Mouse (Mus musculus) midbrain, embryonic 14.5 days (tissue): ENCODE data around the gene Rcor3. TPM values are rescaled to one million over a fixed set of nuclear protein-coding genes. Genes with fewer than 3 reads are reported as not detected.

Source experiments
- ATAC-seq: fragments of 200-750 bp; cut with Nextera tagmentation; 2 replicates; pipeline ENCODE4 v1.8.0; 2017; ENCODE audit warnings: moderate number of reproducible peaks, moderate library complexity; ENCODE audit not compliant: low FRiP score, low TSS enrichment
- DNase-seq: peaks from one replicate; pipeline ENCODE4 v3.0.0-alpha.2; 2015
- H3K27ac ChIP-seq: fragments of 300-500 bp; sonication (generic); replicated peaks from 2 replicates; pipeline ENCODE4 v1.5.1; 2014; ENCODE audit warnings: mild to moderate bottlenecking, low read depth, low read length, moderate library complexity
- H3K27me3 ChIP-seq: fragments of 300-500 bp; sonication (generic); 2 replicates; pipeline ENCODE4 v1.6.1; 2014; ENCODE audit warnings: low read length, control low read depth, mixed read lengths; ENCODE audit not compliant: control insufficient read depth, insufficient read depth
- H3K36me3 ChIP-seq: fragments of 300-500 bp; sonication (generic); 2 replicates; pipeline ENCODE4 v1.6.1; 2014; ENCODE audit warnings: low read length, control low read depth; ENCODE audit not compliant: control insufficient read depth, insufficient read depth
- H3K4me1 ChIP-seq: fragments of 300-500 bp; sonication (generic); 2 replicates; pipeline ENCODE4 v1.6.1; 2014; ENCODE audit warnings: mild to moderate bottlenecking, antibody characterized with exemption, low read length, control low read depth; ENCODE audit not compliant: control insufficient read depth, insufficient read depth
- H3K4me2 ChIP-seq: fragments of 300-500 bp; sonication (generic); 2 replicates; pipeline ENCODE4 v1.6.1; 2014; ENCODE audit warnings: mild to moderate bottlenecking, low read length, moderate library complexity
- H3K4me3 ChIP-seq: fragments of 300-500 bp; sonication (generic); replicated peaks from 2 replicates; pipeline ENCODE4 v1.5.1; 2014; ENCODE audit warnings: low read depth, low read length
- H3K9ac ChIP-seq: fragments of 300-500 bp; sonication (generic); replicated peaks from 2 replicates; pipeline ENCODE4 v1.6.1; 2014; ENCODE audit warnings: mild to moderate bottlenecking, low read length, moderate library complexity
- H3K9me3 ChIP-seq: fragments of 300-500 bp; sonication (generic); 2 replicates; pipeline ENCODE4 v1.6.1; 2016; ENCODE audit warnings: low read length, control low read depth, mixed read lengths; ENCODE audit not compliant: control insufficient read depth
- WGBS: fragments of 180-500 bp; shearing (Covaris S2); extraction: QIAGEN DNeasy Blood & Tissue Kit; methylation state at CpG from one replicate; pipeline ENCODE4 v1.1.7; 2014; 5-methylcytosine and 5-hydroxymethylcytosine counted together
- polyA plus RNA-seq: library from polyadenylated mRNA; unstranded; fragments of >200 nt; fragmentation: Nextera tagmentation; extraction: Ambion mirVana; gene quantifications from 2 replicates; pipeline ENCODE4 v1.2.1, GENCODE M21; 2014

The Rcor3 gene
- polyA plus RNA-seq, 1 experiment from 2014 or later: 36.3 TPM

DNA sequence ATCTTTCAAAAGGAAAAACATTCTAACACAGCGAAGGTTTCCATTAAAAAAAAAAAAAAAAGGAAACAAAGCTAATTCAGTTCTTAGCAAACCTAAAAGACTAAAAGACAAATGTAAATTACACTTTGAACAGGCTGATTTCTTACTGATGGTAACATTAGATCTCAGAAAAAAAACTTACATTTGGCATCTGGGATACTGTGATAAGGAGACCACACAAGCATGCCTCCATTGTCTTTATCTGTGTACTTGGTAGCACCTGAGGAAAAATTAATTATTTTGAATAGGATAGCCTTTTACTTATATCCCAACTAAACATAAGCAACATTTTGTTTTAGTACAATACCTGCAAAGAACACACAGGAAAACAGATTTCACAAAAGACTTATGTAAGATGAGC is 7.7 kb downstream of the Rcor3 start:
- Histone ChIP-seq H3K9ac (no peak overlapping the region), H3K4me3 (no peak overlapping the region), H3K4me2 (no peak overlapping the region), H3K9me3 (no peaks in the 10 kb centered on the region), H3K36me3 (peaks cover 24% of the 10 kb centered on the region), H3K4me1 (no peaks in the 10 kb centered on the region), H3K27ac (no peak overlapping the region), H3K27me3 (no peaks in the 10 kb centered on the region)
- ATAC-seq (no peak), DNase-seq (no peak)
- 93% methylated on average over 1 of the region's 1 CpGs for WGBS

DNA sequence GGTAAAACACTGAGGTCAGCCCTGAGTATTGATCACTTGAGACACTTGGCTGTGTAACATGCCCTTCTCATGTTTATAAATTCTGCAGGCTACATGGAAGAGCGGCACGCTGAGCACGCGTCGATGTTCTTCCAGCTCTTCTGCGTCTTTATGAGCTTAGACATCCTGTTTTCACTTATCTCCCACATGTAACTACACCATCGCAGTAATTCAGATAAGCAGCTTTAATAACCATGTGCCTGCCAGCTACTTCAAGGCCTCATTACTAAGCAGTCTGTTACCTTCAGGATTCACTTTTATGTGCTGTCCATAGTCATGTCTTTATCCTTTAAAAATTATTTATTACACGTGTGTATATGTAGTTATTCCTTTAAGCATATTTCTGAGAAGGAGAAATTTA is 9.5 kb downstream of the Rcor3 start:
- no peaks in the 10 kb centered on the region for H3K27me3 ChIP-seq
- no peak overlapping the region for H3K4me2 ChIP-seq
- WGBS: 89% methylated on average over 8 of the region's 8 CpGs
- H3K27ac ChIP-seq: no peak overlapping the region
- DNase-seq (no peak), ATAC-seq (no peak)
- no peaks in the 10 kb centered on the region for H3K4me1 ChIP-seq
- H3K36me3 ChIP-seq: peaks cover 42% of the 10 kb centered on the region
- H3K4me3 ChIP-seq: no peak overlapping the region
- H3K9ac ChIP-seq: no peak overlapping the region
- H3K9me3 ChIP-seq: no peaks in the 10 kb centered on the region

DNA sequence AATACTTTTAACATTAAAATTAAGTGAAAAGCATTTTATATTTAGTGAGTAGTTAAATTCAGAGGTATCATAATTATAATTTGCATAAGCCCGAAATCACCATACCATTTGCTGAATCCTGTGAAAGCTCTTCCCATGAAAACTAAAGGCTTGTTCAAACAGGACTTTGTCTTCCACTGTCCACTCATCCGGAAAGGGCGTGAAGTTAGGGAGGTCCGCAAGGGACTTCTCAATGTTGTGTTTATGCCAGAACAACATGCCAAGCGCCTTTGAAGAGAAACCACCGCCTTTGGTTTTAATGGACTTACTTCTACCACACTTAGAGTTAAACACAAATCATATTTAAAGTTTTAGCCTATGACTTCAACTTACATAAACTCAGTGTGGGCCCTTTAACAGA is 12.1 kb downstream of the Rcor3 start:
- Histone ChIP-seq H3K27ac (no peak overlapping the region), H3K9me3 (no peaks in the 10 kb centered on the region), H3K4me1 (no peaks in the 10 kb centered on the region), H3K27me3 (no peaks in the 10 kb centered on the region), H3K4me3 (no peak overlapping the region), H3K9ac (no peak overlapping the region), H3K4me2 (no peak overlapping the region), H3K36me3 (peaks cover 64% of the 10 kb centered on the region)
- DNase-seq (no peak), ATAC-seq (no peak)
- 95% methylated on average over 6 of the region's 6 CpGs for WGBS

DNA sequence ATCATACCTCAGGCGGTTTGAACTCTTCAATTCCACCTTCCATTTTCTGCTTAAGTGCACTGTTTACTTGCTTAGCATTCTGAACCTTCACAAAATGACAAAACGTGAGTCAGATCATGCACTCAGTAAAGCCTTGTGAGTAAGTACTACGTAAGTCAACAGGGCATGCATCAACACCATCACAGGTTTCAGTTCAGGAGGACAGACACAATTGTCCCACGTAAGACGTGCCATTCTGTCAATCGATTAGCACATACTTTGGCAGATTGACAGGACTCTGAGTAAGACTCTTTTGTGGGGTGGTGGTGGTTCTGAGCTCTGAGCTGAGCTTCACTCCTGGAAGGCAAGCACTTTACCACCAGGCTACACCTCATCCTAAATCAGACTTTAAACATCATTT is 21.6 kb downstream of the Rcor3 start:
- Histone ChIP-seq H3K4me2 (no peak overlapping the region), H3K27ac (no peak overlapping the region), H3K36me3 (peaks cover 82% of the 10 kb centered on the region), H3K9ac (no peak overlapping the region), H3K27me3 (no peaks in the 10 kb centered on the region), H3K4me1 (no peaks in the 10 kb centered on the region), H3K9me3 (no peaks in the 10 kb centered on the region), H3K4me3 (no peak overlapping the region)
- no peak for DNase-seq
- WGBS: 91% methylated on average over 6 of the region's 6 CpGs
- ATAC-seq: no peak

DNA sequence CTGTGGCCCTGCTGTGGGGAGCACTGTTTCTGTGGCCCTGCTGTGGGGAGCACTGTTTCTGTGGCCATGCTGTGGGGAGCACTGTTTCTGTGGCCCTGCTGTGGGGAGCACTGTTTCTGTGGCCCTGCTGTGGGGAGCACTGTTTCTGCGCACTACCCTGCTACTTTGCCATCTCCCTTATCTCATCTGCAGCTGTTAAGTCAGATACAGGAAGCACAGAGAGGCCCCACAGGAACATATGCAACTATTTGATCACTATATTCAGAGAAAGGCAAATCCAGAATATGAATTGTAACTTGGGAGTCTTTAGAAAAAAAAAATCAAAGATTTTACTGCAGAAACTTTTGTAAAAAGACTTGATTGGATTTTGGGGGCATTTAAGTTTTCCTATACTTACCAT is 22.5 kb downstream of the Rcor3 start:
- 97% methylated on average over 1 of the region's 1 CpGs for WGBS
- no peak for DNase-seq

DNA sequence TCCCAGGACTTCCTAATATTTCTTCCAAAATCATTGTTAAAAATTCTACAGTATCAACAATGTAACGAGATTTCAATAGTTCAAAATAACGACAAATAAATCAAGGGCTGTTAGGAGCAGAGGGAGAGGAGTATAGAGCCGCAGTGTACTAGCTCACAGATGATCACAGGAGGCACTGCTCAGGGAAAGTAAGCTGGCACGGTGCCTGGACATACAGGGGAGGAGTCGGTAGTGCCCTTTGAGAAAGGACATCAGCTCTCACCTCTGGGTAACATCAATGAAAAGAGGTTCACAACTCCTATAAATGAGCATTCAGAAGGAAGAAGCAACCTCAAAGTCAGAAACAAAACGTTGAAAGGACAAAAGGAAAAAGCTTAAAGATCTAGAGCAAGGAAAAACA is 28.7 kb downstream of the Rcor3 start:
- Histone ChIP-seq H3K27ac (no peak overlapping the region), H3K4me2 (no peak overlapping the region), H3K4me3 (no peak overlapping the region), H3K9me3 (no peaks in the 10 kb centered on the region), H3K27me3 (no peaks in the 10 kb centered on the region), H3K36me3 (peaks cover 62% of the 10 kb centered on the region), H3K4me1 (no peaks in the 10 kb centered on the region), H3K9ac (no peak overlapping the region)
- WGBS: 80% methylated on average over 6 of the region's 6 CpGs
- DNase-seq (no peak), ATAC-seq (no peak)

More for the DNA sequence above, 22.5 kb downstream of the Rcor3 start:
- Histone ChIP-seq H3K36me3 (peaks cover 82% of the 10 kb centered on the region), H3K9me3 (no peaks in the 10 kb centered on the region), H3K9ac (no peak overlapping the region), H3K4me2 (no peak overlapping the region), H3K27me3 (no peaks in the 10 kb centered on the region), H3K4me3 (no peak overlapping the region), H3K4me1 (no peaks in the 10 kb centered on the region), H3K27ac (no peak overlapping the region)
- no peak for ATAC-seq

DNA sequence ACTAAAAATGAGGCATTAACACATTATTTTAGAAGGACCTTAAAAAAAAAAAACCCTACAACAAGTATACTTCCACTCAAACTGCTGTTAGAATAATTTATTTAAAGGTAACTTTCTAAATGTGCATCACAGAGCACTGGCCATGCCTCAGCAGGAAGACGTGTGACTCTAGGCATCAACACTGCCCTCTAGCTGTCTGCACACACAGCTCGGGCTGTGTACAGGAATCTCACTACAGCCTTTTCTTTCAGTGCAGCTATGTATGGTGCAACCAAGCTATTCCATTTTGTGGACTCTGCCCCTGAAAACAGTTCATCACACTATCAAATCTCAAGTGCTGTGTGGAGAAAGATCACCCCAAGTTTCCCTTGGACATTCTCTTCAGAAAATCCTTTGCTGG is 30.5 kb downstream of the Rcor3 start:
- Histone ChIP-seq H3K4me3 (no peak overlapping the region), H3K36me3 (peaks cover 58% of the 10 kb centered on the region), H3K9ac (no peak overlapping the region), H3K4me2 (no peak overlapping the region), H3K27ac (no peak overlapping the region), H3K27me3 (no peaks in the 10 kb centered on the region), H3K4me1 (no peaks in the 10 kb centered on the region), H3K9me3 (no peaks in the 10 kb centered on the region)
- 17% methylated on average over 2 of the region's 2 CpGs for WGBS
- DNase-seq (peak; percentile 69), ATAC-seq (no peak)

DNA sequence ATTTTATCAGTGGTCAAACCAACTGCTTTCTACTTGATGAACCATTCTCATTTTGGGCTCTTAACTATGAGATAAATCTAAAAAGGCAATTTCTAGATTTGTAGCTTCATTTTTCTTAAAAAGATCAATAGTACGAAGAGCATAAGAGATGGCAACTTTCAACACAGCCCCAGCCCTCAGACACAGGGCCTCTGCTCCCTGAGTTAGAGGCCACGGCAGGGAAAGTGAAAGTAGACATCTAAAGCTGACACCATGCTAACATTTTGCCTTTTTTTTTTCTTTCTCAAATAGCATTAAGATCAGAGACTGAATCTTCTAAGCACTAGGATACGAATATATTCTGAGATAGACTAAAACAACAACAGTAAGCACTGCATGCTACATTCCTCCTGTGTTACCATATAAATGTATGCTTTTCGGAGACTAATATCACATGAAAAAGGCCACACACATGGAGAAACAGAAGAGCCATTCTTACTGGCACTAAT is 31.9 kb downstream of the Rcor3 start:
- H3K4me2 ChIP-seq: no peak overlapping the region
- H3K4me3 ChIP-seq: no peak overlapping the region
- no peak for ATAC-seq
- H3K36me3 ChIP-seq: peaks cover 60% of the 10 kb centered on the region
- 90% methylated on average over 4 of the region's 4 CpGs for WGBS
- H3K27ac ChIP-seq: no peak overlapping the region
- no peak overlapping the region for H3K9ac ChIP-seq
- DNase-seq: no peak
- H3K4me1 ChIP-seq: no peaks in the 10 kb centered on the region
- H3K9me3 ChIP-seq: no peaks in the 10 kb centered on the region
- H3K27me3 ChIP-seq: no peaks in the 10 kb centered on the region

DNA sequence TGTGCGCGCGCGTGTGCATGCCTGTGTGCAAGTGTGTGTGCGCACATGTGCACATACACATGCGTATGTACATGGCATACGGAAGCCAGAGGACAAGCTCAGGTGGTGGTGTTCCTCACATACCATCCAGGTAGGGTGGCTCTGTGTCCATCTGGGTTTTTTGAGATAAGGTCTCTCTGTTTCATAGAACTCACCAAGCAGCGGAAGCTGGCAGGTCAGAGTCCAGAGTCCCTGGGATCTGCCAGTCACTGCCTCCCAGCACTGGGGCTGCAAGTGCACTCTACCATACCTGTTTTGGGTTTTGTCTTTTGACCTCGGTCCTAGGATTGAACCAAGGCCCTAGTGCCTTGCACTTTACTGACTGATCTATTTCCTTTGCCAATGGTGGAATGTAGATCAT is 33.8 kb downstream of the Rcor3 start:
- WGBS: 98% methylated on average over 9 of the region's 9 CpGs
- no peaks in the 10 kb centered on the region for H3K27me3 ChIP-seq
- no peaks in the 10 kb centered on the region for H3K4me1 ChIP-seq
- no peak overlapping the region for H3K27ac ChIP-seq
- ATAC-seq (no peak), DNase-seq (no peak)
- no peak overlapping the region for H3K4me3 ChIP-seq
- H3K36me3 ChIP-seq: peaks cover 51% of the 10 kb centered on the region
- H3K9ac ChIP-seq: no peak overlapping the region
- H3K9me3 ChIP-seq: no peaks in the 10 kb centered on the region
- no peak overlapping the region for H3K4me2 ChIP-seq
